Mouse (Mus musculus): Measurements from ENCODE around the gene Prex1. TPM values are rescaled to one million over a fixed set of nuclear protein-coding genes. Genes with fewer than 3 reads are reported as not detected.

Prex1 gene
- total and polyA plus RNA-seq, 3 experiments, result 5.5 to 19.5 (median 18.5) TPM

- H3K36me3 ChIP-seq (replicated peaks in 1 of 2; ENCODE audit: control insufficient read depth in 1 of 2, insufficient read depth in 1 of 2, low read length in 1 of 2), result peaks cover 26 to 88% of the 10 kb centered on the region in 2 experiments
- dilution Hi-C loops (cut with MboI; ENCODE audit: extremely low pct_ligation_motif_present, extremely low pct_unique_long_range_greater_than_20kb, low sequenced_read_pairs), result no loop called here
- TF ChIP-seq UBTF (IDR thresholded peaks at IDR 0.05; ENCODE audit: low read depth, low read length) (no peak), KAT2A (IDR thresholded peaks at IDR 0.05; ENCODE audit: insufficient replicate concordance, low read length) (no peak), CHD1 (IDR thresholded peaks at IDR 0.05; ENCODE audit: low read depth, low read length) (no peak), USF1 (IDR thresholded peaks at IDR 0.05; ENCODE audit: low read depth, low read length) (no peak), MAX (IDR thresholded peaks at IDR 0.05; ENCODE audit: low read length) (no peak), TCF12 (IDR thresholded peaks at IDR 0.05; ENCODE audit: low read depth, low read length) (no peak), ETS1 (conservative IDR thresholded peaks at IDR 0.05; ENCODE audit: low read depth, low read length) (no peak), CTCF (conservative IDR thresholded peaks at IDR 0.05 in 1 of 2, IDR thresholded peaks at IDR 0.05 in 1 of 2; ENCODE audit: low read depth in 2 of 2, low read length in 2 of 2) (no peak)
- no peak overlapping the region for H3K4me2 ChIP-seq (ENCODE audit: insufficient read depth, low read depth, poor library complexity, severe bottlenecking)
- H3K9me3 ChIP-seq (replicated peaks; ENCODE audit: low read length), result no peaks in the 10 kb centered on the region
- H3K9ac ChIP-seq (ENCODE audit: insufficient read depth, low read depth), result no peak overlapping the region
- in situ Hi-C loops (cut with MboI; ENCODE audit: low pct_ligation_motif_present, low pct_unique_long_range_greater_than_20kb, low sequenced_read_pairs), result loop anchor here (5.0 to 10.0 kb wide), 2 partner anchors 117 to 180 kb away; partner anchors contain the start of gene Prex1
- DNase-seq (ENCODE audit: extremely low read depth), result no peak
- H3K27ac ChIP-seq (ENCODE audit: insufficient read depth, low read depth), result no peak overlapping the region
- H3K4me3 ChIP-seq (replicated peaks in 1 of 3; ENCODE audit: low read depth in 2 of 3, low read length in 2 of 3, poor library complexity in 1 of 3), result no peak overlapping the region
- H3K79me2 ChIP-seq (replicated peaks; ENCODE audit: control insufficient read depth, extremely low read depth, insufficient read depth, poor library complexity, severe bottlenecking), result no peaks in the 10 kb centered on the region
- peaks cover 12 to 53% of the 10 kb centered on the region in 2 experiments for H3K4me1 ChIP-seq (ENCODE audit: control insufficient read depth in 1 of 2, insufficient read depth in 2 of 2)
- no peaks in the 10 kb centered on the region for H3K27me3 ChIP-seq (replicated peaks)
These were observed 115.9 kb downstream of the Prex1 start for GRCm38 (mm10) chr2:166597763-166598162.

- H3K4me1 ChIP-seq (ENCODE audit: control insufficient read depth in 1 of 2, insufficient read depth in 2 of 2), result peaks cover 0 to 28% of the 10 kb centered on the region in 2 experiments; a peak in 3 of 4 replicates
- no peak overlapping the region for H3K27ac ChIP-seq (ENCODE audit: insufficient read depth, low read depth)
- no peak overlapping the region for H3K4me3 ChIP-seq (replicated peaks in 1 of 3; ENCODE audit: low read depth in 2 of 3, low read length in 2 of 3, poor library complexity in 1 of 3)
- no peak overlapping the region for H3K4me2 ChIP-seq (ENCODE audit: insufficient read depth, low read depth, poor library complexity, severe bottlenecking)
- dilution Hi-C loops (cut with MboI; ENCODE audit: extremely low pct_ligation_motif_present, extremely low pct_unique_long_range_greater_than_20kb, low sequenced_read_pairs), result no loop called here
- H3K36me3 ChIP-seq (replicated peaks in 1 of 2; ENCODE audit: control insufficient read depth in 1 of 2, insufficient read depth in 1 of 2, low read length in 1 of 2), result peaks cover 33 to 87% of the 10 kb centered on the region in 2 experiments
- no peak overlapping the region for H3K9ac ChIP-seq (ENCODE audit: insufficient read depth, low read depth)
- in situ Hi-C loops (cut with MboI; ENCODE audit: low pct_ligation_motif_present, low pct_unique_long_range_greater_than_20kb, low sequenced_read_pairs), result loop anchor here (5.0 to 10.0 kb wide), 2 partner anchors 123 to 255 kb away; partner anchors contain the start of gene Prex1
- peak; percentile 57 for DNase-seq (ENCODE audit: extremely low read depth)
- no peaks in the 10 kb centered on the region for H3K79me2 ChIP-seq (replicated peaks; ENCODE audit: control insufficient read depth, extremely low read depth, insufficient read depth, poor library complexity, severe bottlenecking)
- H3K9me3 ChIP-seq (replicated peaks; ENCODE audit: low read length), result no peaks in the 10 kb centered on the region
- 0 out of 2 replicates have a peak, but pooled peaks have one; percentile 46 for TF ChIP-seq MAFK (IDR thresholded peaks at IDR 0.05; ENCODE audit: insufficient replicate concordance, low read length)
- no peak for TF ChIP-seq ZKSCAN1 (IDR thresholded peaks at IDR 0.05; ENCODE audit: borderline replicate concordance, low read depth, low read length)
- TF ChIP-seq ETS1 (conservative IDR thresholded peaks at IDR 0.05; ENCODE audit: low read depth, low read length), result no peak
- TF ChIP-seq NRF1 (IDR thresholded peaks at IDR 0.05; ENCODE audit: low read depth, low read length), result no peak
- peak; percentile 94 for TF ChIP-seq ZC3H11A (IDR thresholded peaks at IDR 0.05; ENCODE audit: low read depth, low read length)
- TF ChIP-seq MYC (IDR thresholded peaks at IDR 0.05; ENCODE audit: low read depth, low read length), result no peak
- no peak for TF ChIP-seq SIN3A (IDR thresholded peaks at IDR 0.05; ENCODE audit: low read length)
- TF ChIP-seq USF2 (conservative IDR thresholded peaks at IDR 0.05; ENCODE audit: low read depth, low read length), result no peak
- no peak for TF ChIP-seq UBTF (IDR thresholded peaks at IDR 0.05; ENCODE audit: low read depth, low read length)
- TF ChIP-seq PAX5 (IDR thresholded peaks at IDR 0.05; ENCODE audit: low read length), result no peak
- no peak; the same call in 1 of the 2 replicates for TF ChIP-seq NELFE (IDR thresholded peaks at IDR 0.05; ENCODE audit: low read depth, low read length)
- TF ChIP-seq RAD21 (IDR thresholded peaks at IDR 0.05; ENCODE audit: low read depth, low read length), result peak; percentile 100
- TF ChIP-seq ZNF384 (IDR thresholded peaks at IDR 0.05; ENCODE audit: low read depth, low read length), result no peak
- TF ChIP-seq IRF4 (IDR thresholded peaks at IDR 0.05; ENCODE audit: low read depth, low read length), result 0 out of 2 replicates have a peak, but pooled peaks have one; percentile 13
- no peak for TF ChIP-seq POLR2A (IDR thresholded peaks at IDR 0.05; ENCODE audit: low read depth, low read length)
- peak; percentile 99 for TF ChIP-seq SMC3 (IDR thresholded peaks at IDR 0.05; ENCODE audit: low read depth, low read length)
- TF ChIP-seq MEF2A (IDR thresholded peaks at IDR 0.05; ENCODE audit: borderline replicate concordance, low read depth, low read length), result no peak
- no peak for TF ChIP-seq MXI1 (IDR thresholded peaks at IDR 0.05; ENCODE audit: low read depth, low read length)
- TF ChIP-seq RCOR1 (conservative IDR thresholded peaks at IDR 0.05; ENCODE audit: low read depth, low read length), result no peak
- no peak for TF ChIP-seq USF1 (IDR thresholded peaks at IDR 0.05; ENCODE audit: low read depth, low read length)
- TF ChIP-seq CTCF (conservative IDR thresholded peaks at IDR 0.05 in 1 of 2, IDR thresholded peaks at IDR 0.05 in 1 of 2; ENCODE audit: low read depth in 2 of 2, low read length in 2 of 2), result peak; percentile 95 to 96
- TF ChIP-seq E2F4 (IDR thresholded peaks at IDR 0.05; ENCODE audit: insufficient replicate concordance, low read depth, low read length), result no peak
- no peak for TF ChIP-seq CHD2 (IDR thresholded peaks at IDR 0.05; ENCODE audit: low read length)
- no peak for TF ChIP-seq JUND (conservative IDR thresholded peaks at IDR 0.05; ENCODE audit: low read depth, low read length)
- no peaks in the 10 kb centered on the region for H3K27me3 ChIP-seq (replicated peaks)
These were observed 121.4 kb downstream of the Prex1 start for GRCm38 (mm10) chr2:166592034-166592912.
